Mouse (Mus musculus): ENCODE data around the gene Tpi1. TPM values are rescaled to one million over a fixed set of nuclear protein-coding genes. Genes with fewer than 3 reads are reported as not detected.
"Not testable (repeated sequence)": the region's sequence is repeated elsewhere in the genome, so short reads cannot be mapped to it uniquely, and the experiment has no call there.

Tpi1 gene
- polyA plus RNA-seq, 1 experiment from 2014 or later, result 643 TPM

DNA sequence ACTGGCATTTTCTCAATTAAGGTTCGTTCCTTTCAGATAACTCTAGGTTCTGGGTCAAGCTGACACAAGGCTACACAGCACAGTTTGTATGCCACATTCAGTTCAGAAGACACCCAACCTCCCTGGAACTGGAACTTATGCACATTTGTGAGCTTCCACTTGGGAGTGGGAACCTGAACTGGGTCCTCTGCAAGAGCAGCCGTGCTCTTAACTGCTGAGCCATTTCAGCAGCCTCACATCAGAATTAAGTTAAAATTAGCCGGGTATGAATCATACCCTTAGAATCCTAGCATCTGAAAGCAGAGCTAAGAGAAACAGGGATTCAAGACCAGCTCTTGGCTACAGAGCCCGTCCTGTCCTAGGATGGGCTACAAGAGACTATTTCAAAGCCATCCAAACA is 6.7 kb downstream of the Tpi1 start:
- H3K27me3 ChIP-seq (ENCODE audit: control insufficient read depth, insufficient read depth, low read length), result no peaks in the 10 kb centered on the region
- H3K9ac ChIP-seq (ENCODE audit: low read depth, low read length), result no peak overlapping the region
- WGBS, result 86% methylated on average over 4 of the region's 4 CpGs
- peaks cover 23% of the 10 kb centered on the region for H3K36me3 ChIP-seq (ENCODE audit: control insufficient read depth, insufficient read depth, low read length)
- no peak overlapping the region for H3K4me2 ChIP-seq (replicated peaks; ENCODE audit: low read depth, low read length)
- no peaks in the 10 kb centered on the region for H3K9me3 ChIP-seq (ENCODE audit: control insufficient read depth, low read length)
- H3K4me1 ChIP-seq (ENCODE audit: control insufficient read depth, insufficient read depth, low read length), result peaks cover 25% of the 10 kb centered on the region
- no peak overlapping the region for H3K27ac ChIP-seq (ENCODE audit: low read depth, low read length)
- no peak for ATAC-seq (ENCODE audit: low FRiP score, low TSS enrichment)
- H3K4me3 ChIP-seq (ENCODE audit: low read length), result no peak overlapping the region

DNA sequence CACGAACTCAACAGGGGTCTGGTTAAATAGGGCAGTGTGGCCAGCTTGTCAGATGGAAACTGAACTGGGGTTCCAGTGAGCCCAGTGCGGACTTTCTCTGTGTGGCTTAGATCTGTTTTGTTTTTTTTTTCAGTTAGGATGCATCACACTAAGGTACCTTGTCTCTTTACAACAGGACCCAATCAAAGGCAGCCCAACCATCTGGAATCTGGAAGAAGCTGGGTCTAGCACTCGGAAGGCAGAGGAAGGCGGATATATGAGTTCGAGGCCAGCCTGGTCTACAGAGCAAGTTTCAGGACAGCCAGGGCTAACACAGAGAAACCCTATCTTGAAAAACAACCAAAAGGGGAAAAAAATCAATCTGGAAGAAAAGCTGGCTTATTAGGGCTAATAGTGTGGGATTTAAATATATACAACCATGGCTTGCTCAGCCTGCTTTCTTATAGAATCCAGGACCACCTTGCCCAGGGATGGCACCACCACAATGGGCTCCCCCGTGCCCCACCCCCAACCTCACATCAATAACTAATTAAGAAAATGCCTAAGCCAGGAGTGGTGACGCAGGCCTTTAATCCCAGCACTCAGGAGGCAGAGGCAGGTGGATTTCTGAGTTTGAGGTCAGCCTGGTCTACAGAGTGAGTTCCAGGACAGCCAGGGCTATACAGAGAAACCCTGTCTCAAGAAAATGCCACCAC is 7.5 kb downstream of the Tpi1 start:
- H3K4me3 ChIP-seq (ENCODE audit: low read length), result peak overlapping the region; percentile 41; the same call in 1 of the 2 replicates
- peak overlapping the region; percentile 89 for H3K27ac ChIP-seq (ENCODE audit: low read depth, low read length)
- 76% methylated on average over 7 of the region's 7 CpGs for WGBS
- no peaks in the 10 kb centered on the region for H3K9me3 ChIP-seq (ENCODE audit: control insufficient read depth, low read length)
- H3K9ac ChIP-seq (ENCODE audit: low read depth, low read length), result peak overlapping the region; percentile 1; the same call in 1 of the 2 replicates
- no peak for ATAC-seq (ENCODE audit: low FRiP score, low TSS enrichment)
- H3K36me3 ChIP-seq (ENCODE audit: control insufficient read depth, insufficient read depth, low read length), result peaks cover 15% of the 10 kb centered on the region
- H3K27me3 ChIP-seq (ENCODE audit: control insufficient read depth, insufficient read depth, low read length), result no peaks in the 10 kb centered on the region
- peaks cover 21% of the 10 kb centered on the region for H3K4me1 ChIP-seq (ENCODE audit: control insufficient read depth, insufficient read depth, low read length)
- peak overlapping the region; percentile 57 for H3K4me2 ChIP-seq (replicated peaks; ENCODE audit: low read depth, low read length)

DNA sequence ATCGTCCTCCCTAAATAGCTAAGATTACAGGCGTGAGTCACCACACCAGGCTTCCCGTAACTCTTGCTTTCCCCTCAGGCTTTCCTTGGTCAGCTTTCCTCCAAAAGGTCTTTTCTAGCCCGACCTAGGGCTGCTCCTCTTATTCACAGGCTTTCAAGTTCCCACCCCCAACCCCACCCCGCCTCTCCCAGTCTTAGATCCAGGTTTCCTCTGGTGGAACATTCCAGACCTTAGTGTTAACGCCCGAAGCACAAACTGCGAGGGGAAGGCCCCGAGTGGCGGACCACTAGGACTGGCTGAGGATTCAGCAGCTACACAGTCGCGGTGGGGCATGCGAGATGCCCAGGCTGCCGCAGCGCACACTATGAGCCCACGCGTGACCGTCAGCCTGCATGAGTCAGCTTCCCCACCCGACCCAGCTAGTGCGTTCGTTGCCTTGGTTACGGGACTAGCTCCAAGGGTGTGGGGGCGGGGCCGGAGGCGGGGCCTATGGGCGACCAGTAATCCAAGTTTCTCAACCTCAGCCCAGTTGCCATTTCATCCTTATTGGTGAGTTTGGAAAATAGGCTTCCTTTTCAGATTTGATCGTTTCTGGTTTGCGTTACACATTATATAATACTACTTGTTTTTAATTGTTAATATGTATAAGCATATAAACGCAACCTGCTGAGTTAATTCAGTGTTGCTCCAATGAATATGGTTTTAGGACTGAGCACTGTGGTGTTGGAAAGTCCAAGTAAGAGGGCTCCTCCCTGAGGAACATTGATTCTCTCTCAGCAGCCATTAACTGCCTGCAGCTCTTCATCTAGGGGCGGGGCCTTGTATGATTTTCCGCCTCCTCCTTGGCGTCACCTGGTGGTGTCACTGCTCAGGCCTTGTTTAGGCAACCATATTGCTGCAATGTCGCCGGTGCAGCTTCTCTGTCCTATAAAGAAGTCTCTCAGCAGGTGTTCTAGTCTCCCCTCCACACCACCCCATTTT is 8.5 kb downstream of the Tpi1 start:
- under 1% methylated on average over 34 of the region's 34 CpGs for WGBS
- Histone ChIP-seq H3K4me2 (replicated peaks; ENCODE audit: low read depth, low read length) (peak overlapping the region; percentile 57), H3K36me3 (ENCODE audit: control insufficient read depth, insufficient read depth, low read length) (peaks cover 8% of the 10 kb centered on the region; the same call in 1 of the 2 replicates), H3K9ac (ENCODE audit: low read depth, low read length) (peak overlapping the region; percentile 47), H3K9me3 (ENCODE audit: control insufficient read depth, low read length) (no peaks in the 10 kb centered on the region), H3K4me3 (ENCODE audit: low read length) (peak overlapping the region; percentile 41), H3K4me1 (ENCODE audit: control insufficient read depth, insufficient read depth, low read length) (peaks cover 21% of the 10 kb centered on the region), H3K27ac (ENCODE audit: low read depth, low read length) (peak overlapping the region; percentile 89), H3K27me3 (ENCODE audit: control insufficient read depth, insufficient read depth, low read length) (no peaks in the 10 kb centered on the region)
- ATAC-seq (ENCODE audit: low FRiP score, low TSS enrichment), result peak; percentile 76

DNA sequence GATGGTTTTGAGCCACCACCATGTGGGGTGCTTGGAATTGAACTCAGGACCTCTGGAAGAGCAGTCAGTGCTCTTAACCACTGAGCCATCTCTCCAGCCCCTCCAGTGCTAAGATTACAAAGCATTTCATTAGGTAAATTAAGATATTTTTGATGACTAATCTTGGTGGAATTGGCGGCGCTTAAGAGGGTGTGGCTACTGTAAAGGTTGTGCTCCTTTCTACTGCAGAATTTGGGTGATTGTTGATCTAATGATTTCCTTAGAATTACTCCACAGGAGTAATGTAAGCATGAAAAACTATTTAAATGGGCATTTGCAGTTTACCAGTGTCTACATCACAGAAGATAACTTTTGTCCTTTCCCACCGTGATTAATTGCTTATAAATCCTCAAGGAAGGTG is 9.8 kb downstream of the Tpi1 start:
- no peak overlapping the region for H3K4me3 ChIP-seq (ENCODE audit: low read length)
- H3K36me3 ChIP-seq (ENCODE audit: control insufficient read depth, insufficient read depth, low read length), result no peaks in the 10 kb centered on the region
- H3K4me2 ChIP-seq (replicated peaks; ENCODE audit: low read depth, low read length), result no peak overlapping the region
- peaks cover 12% of the 10 kb centered on the region; the same call in 1 of the 2 replicates for H3K4me1 ChIP-seq (ENCODE audit: control insufficient read depth, insufficient read depth, low read length)
- no peaks in the 10 kb centered on the region for H3K27me3 ChIP-seq (ENCODE audit: control insufficient read depth, insufficient read depth, low read length)
- H3K9me3 ChIP-seq (ENCODE audit: control insufficient read depth, low read length), result no peaks in the 10 kb centered on the region
- H3K27ac ChIP-seq (ENCODE audit: low read depth, low read length), result no peak overlapping the region
- WGBS, result 87% methylated on average over 3 of the region's 3 CpGs
- no peak overlapping the region for H3K9ac ChIP-seq (ENCODE audit: low read depth, low read length)
- no peak for ATAC-seq (ENCODE audit: low FRiP score, low TSS enrichment)

DNA sequence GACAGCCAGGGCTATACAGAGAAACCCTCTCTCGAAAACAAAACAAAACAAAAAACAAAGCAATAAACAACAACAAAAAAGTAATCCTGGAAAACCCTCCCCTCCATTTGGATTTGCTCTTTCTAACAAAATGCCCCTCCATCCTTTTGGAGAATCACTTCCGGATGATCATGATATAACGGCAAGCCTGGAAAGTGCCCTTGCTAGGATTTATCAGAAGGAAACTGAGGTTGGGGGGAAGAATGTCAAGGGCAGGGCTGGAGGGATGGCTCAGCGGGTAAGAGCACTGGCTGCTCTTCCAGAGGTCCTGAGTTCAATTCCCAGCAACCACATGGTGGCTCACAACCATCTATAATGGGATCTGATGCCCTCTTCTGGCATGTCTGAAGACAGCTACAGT is 10.4 kb downstream of the Tpi1 start:
- not testable (repeated sequence) for H3K27me3 ChIP-seq (ENCODE audit: control insufficient read depth, insufficient read depth, low read length); ATAC-seq (ENCODE audit: low FRiP score, low TSS enrichment); H3K4me3 ChIP-seq (ENCODE audit: low read length); H3K36me3 ChIP-seq (ENCODE audit: control insufficient read depth, insufficient read depth, low read length); H3K9me3 ChIP-seq (ENCODE audit: control insufficient read depth, low read length); H3K9ac ChIP-seq (ENCODE audit: low read depth, low read length); H3K4me2 ChIP-seq (replicated peaks; ENCODE audit: low read depth, low read length); H3K27ac ChIP-seq (ENCODE audit: low read depth, low read length)
- H3K4me1 ChIP-seq (ENCODE audit: control insufficient read depth, insufficient read depth, low read length), result peaks cover 12% of the 10 kb centered on the region; the same call in 1 of the 2 replicates
- 97% methylated on average over 4 of the region's 4 CpGs for WGBS

DNA sequence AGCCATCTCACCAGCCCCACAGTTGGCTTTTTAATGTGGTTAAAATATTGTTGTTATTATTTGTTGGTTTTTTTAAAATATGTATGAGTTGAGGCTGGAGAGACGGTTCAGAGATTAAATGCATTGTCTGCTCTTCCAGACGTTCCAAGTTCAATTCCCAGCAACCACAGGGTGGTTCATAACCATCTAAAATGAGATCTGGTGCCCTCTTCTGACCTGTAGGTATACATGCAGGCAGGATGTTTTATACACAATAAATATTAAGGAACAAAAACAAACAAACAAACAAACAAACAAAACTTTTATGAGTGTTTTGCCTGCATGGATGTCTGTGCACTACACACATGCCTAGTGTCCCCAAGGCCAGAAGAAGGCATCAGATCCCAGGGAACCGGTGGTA is 11.0 kb downstream of the Tpi1 start:
- H3K9me3 ChIP-seq (ENCODE audit: control insufficient read depth, low read length), result no peaks in the 10 kb centered on the region
- ATAC-seq (ENCODE audit: low FRiP score, low TSS enrichment), result no peak

DNA sequence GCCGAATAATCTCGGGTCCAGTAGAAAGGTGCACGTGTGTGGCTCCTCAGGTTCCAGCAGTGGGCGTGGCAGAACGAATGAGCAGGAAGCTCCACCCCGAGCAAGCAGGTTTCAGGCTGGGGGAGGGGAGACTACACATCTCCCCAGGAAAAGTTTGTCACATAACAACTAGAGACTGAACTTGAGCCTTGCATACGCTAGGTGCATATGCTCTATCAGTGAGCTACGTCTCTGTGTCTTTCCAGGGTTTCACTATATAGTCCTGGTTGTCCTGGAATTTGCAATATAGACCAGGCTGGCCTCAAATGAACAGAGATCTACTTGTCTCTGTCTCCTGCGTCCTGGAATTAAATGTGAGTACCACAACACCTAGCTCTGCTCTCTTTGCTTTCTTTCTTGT is 11.7 kb downstream of the Tpi1 start:
- H3K27me3 ChIP-seq (ENCODE audit: control insufficient read depth, insufficient read depth, low read length); H3K27ac ChIP-seq (ENCODE audit: low read depth, low read length); ATAC-seq (ENCODE audit: low FRiP score, low TSS enrichment); H3K9me3 ChIP-seq (ENCODE audit: control insufficient read depth, low read length); H3K36me3 ChIP-seq (ENCODE audit: control insufficient read depth, insufficient read depth, low read length); H3K4me1 ChIP-seq (ENCODE audit: control insufficient read depth, insufficient read depth, low read length); H3K9ac ChIP-seq (ENCODE audit: low read depth, low read length): not testable (repeated sequence)
- WGBS, result 12% methylated on average over 6 of the region's 9 CpGs
- Histone ChIP-seq H3K4me2 (replicated peaks; ENCODE audit: low read depth, low read length) (peak overlapping the region; percentile 21; the same call in 1 of the 2 replicates), H3K4me3 (ENCODE audit: low read length) (peak overlapping the region; percentile 10; the same call in 1 of the 2 replicates)

More for the DNA sequence above, 11.0 kb downstream of the Tpi1 start:
- no peaks in the 10 kb centered on the region for H3K27me3 ChIP-seq (ENCODE audit: control insufficient read depth, insufficient read depth, low read length)
- H3K9ac ChIP-seq (ENCODE audit: low read depth, low read length), result no peak overlapping the region
- no peak overlapping the region for H3K4me2 ChIP-seq (replicated peaks; ENCODE audit: low read depth, low read length)
- no peak overlapping the region for H3K27ac ChIP-seq (ENCODE audit: low read depth, low read length)
- no peak overlapping the region for H3K4me3 ChIP-seq (ENCODE audit: low read length)
- H3K4me1 ChIP-seq (ENCODE audit: control insufficient read depth, insufficient read depth, low read length), result peaks cover 10% of the 10 kb centered on the region; the same call in 1 of the 2 replicates
- WGBS, result 82% methylated on average over 3 of the region's 3 CpGs
- no peaks in the 10 kb centered on the region for H3K36me3 ChIP-seq (ENCODE audit: control insufficient read depth, insufficient read depth, low read length)

DNA sequence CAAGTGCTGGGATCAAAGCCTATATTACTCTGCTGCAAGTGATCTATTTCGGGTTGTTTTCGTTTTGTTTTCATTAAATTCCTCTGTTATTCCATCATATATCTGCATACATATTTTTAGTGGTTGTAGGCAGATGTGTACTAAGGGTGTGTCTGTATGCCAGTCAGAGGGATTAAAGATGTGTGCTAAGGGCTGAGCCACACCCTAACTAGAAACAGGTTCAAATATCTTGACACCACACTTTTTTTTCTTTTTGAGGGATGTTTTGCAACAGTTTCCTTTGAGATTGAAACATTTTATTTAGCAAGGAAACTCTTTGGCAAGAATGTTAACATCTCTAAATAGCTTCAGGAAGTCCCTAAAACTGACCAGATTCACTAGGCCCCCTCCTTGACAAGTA is 17.9 kb downstream of the Tpi1 start:
- Histone ChIP-seq H3K4me3 (ENCODE audit: low read length) (no peak overlapping the region), H3K4me2 (replicated peaks; ENCODE audit: low read depth, low read length) (no peak overlapping the region), H3K27me3 (ENCODE audit: control insufficient read depth, insufficient read depth, low read length) (no peaks in the 10 kb centered on the region), H3K27ac (ENCODE audit: low read depth, low read length) (peak overlapping the region; percentile 45; the same call in 1 of the 2 replicates), H3K9ac (ENCODE audit: low read depth, low read length) (no peak overlapping the region), H3K9me3 (ENCODE audit: control insufficient read depth, low read length) (no peaks in the 10 kb centered on the region), H3K4me1 (ENCODE audit: control insufficient read depth, insufficient read depth, low read length) (no peaks in the 10 kb centered on the region), H3K36me3 (ENCODE audit: control insufficient read depth, insufficient read depth, low read length) (no peaks in the 10 kb centered on the region)
- 75% methylated on average over 2 of the region's 2 CpGs for WGBS
- ATAC-seq (ENCODE audit: low FRiP score, low TSS enrichment), result peak; percentile 35; the same call in 1 of the 2 replicates

Data from kidney, embryonic 14.5 days (tissue).